Mouse (Mus musculus) intestine, embryonic 15.5 days (tissue): ENCODE measurements at regions not wholly inside any gene's neighbourhood (a gene's known extent, or its start where the extent isn't known, plus 50 kb on each side); places are given as distances from the start of the nearest gene placed in this dataset.

Source experiments
- ATAC-seq: fragments of 200-750 bp; cut with Nextera tagmentation; 2 replicates; pipeline ENCODE4 v1.8.0; 2017; ENCODE audit warnings: moderate TSS enrichment, moderate library complexity
- H3K27ac ChIP-seq: fragments of 300-500 bp; sonication (generic); 2 replicates; pipeline ENCODE4 v1.5.1; 2015; ENCODE audit warnings: mild to moderate bottlenecking, inconsistent platforms
- H3K27me3 ChIP-seq: fragments of 300-500 bp; sonication (generic); replicated peaks from 2 replicates; pipeline ENCODE4 v1.6.1; 2015; ENCODE audit warnings: inconsistent platforms
- H3K36me3 ChIP-seq: fragments of 300-500 bp; sonication (generic); 2 replicates; pipeline ENCODE4 v1.6.1; 2015; ENCODE audit warnings: inconsistent platforms
- H3K4me1 ChIP-seq: fragments of 300-500 bp; sonication (generic); replicated peaks from 2 replicates; pipeline ENCODE4 v1.6.1; 2015; ENCODE audit warnings: inconsistent platforms
- H3K4me2 ChIP-seq: fragments of 300-500 bp; sonication (generic); replicated peaks from 2 replicates; pipeline ENCODE4 v1.6.1; 2015; ENCODE audit warnings: mild to moderate bottlenecking, inconsistent platforms
- H3K4me3 ChIP-seq: fragments of 300-500 bp; sonication (generic); replicated peaks from 2 replicates; pipeline ENCODE4 v1.5.1; 2015; ENCODE audit warnings: inconsistent platforms
- H3K9ac ChIP-seq: fragments of 300-500 bp; sonication (generic); 2 replicates; pipeline ENCODE4 v1.6.1; 2015; ENCODE audit warnings: inconsistent platforms
- H3K9me3 ChIP-seq: fragments of 300-500 bp; sonication (generic); 2 replicates; pipeline ENCODE4 v1.6.1; 2016; ENCODE audit warnings: inconsistent platforms
- WGBS: fragments of 180-500 bp; shearing (Covaris S2); methylation state at CpG from one replicate; pipeline ENCODE4 v1.1.7; 2015; 5-methylcytosine and 5-hydroxymethylcytosine counted together

DNA sequence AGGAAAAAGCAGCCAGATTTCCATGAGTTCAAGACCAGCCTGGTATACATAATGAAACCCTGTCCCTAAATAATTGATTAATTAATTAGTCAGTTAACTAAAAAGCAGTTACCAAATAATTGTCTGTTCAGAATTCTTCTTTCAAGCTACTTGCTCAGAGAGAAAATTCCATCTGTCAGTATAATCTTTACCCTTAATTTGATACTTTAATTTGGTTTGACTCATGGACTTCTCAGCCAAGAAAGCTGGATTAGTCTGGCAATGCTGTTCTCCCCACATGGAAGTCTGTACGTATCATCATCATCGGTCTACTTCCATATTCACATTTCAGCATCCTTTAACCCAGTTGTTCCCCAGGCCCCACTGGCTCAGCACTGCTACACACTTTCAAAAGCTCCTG is 461.0 kb upstream of the Sphkap start:
- Histone ChIP-seq H3K4me3 (no peak overlapping the region), H3K4me1 (no peaks in the 10 kb centered on the region), H3K36me3 (no peaks in the 10 kb centered on the region), H3K9me3 (no peaks in the 10 kb centered on the region), H3K9ac (no peak overlapping the region), H3K27ac (no peak overlapping the region), H3K27me3 (no peaks in the 10 kb centered on the region), H3K4me2 (no peak overlapping the region)
- 76% methylated on average over 2 of the region's 2 CpGs for WGBS
- ATAC-seq: no peak

DNA sequence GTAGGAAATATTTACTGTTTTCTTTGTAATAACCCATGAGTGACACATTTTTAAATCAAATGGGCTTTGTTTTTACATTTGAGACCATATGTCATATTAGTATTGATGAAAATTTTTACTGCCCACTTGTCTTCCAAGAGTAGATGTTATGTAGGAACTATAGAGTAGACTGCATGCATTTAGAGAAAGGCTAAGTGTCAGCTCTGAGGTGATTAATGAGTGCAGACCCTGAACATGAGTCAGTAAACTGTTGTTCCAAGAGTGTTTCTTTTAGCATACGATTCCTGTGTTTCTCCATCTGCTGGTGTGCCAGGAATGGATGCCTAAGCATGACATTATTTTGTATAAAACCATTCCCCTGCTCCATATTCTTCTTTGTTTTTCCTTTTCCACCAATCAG is 454.5 kb upstream of the Sphkap start:
- H3K4me2 ChIP-seq: no peak overlapping the region
- no peak overlapping the region for H3K4me3 ChIP-seq
- H3K9ac ChIP-seq: no peak overlapping the region
- H3K4me1 ChIP-seq: no peaks in the 10 kb centered on the region
- H3K27ac ChIP-seq: no peak overlapping the region
- no peaks in the 10 kb centered on the region for H3K36me3 ChIP-seq
- no peaks in the 10 kb centered on the region for H3K9me3 ChIP-seq
- 54% methylated on average over 1 of the region's 1 CpGs for WGBS
- no peak for ATAC-seq
- H3K27me3 ChIP-seq: no peaks in the 10 kb centered on the region

DNA sequence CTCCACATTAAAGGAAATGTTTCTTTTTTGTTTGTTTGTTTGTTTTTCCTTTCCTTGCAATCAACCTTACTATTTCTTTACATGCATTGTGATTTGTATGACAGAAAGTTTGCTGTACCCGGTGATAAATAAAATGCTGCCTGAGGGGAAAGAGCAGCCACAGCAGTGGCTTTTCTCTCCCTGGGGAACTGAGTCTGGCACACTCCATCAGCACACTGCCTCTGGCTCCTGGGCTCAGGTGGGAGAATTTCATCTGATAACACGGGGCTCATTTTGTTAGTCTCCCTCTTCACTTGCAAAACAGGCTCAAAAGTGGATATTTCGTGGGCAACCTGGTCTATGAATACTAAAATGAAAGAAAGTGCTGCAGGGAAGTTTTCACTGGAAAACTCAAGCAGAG is 454.1 kb upstream of the Sphkap start:
- no peak for ATAC-seq
- Histone ChIP-seq H3K27me3 (no peaks in the 10 kb centered on the region), H3K4me2 (no peak overlapping the region), H3K4me3 (no peak overlapping the region), H3K9me3 (no peaks in the 10 kb centered on the region), H3K27ac (no peak overlapping the region), H3K36me3 (no peaks in the 10 kb centered on the region), H3K4me1 (no peaks in the 10 kb centered on the region), H3K9ac (no peak overlapping the region)
- 73% methylated on average over 3 of the region's 3 CpGs for WGBS

DNA sequence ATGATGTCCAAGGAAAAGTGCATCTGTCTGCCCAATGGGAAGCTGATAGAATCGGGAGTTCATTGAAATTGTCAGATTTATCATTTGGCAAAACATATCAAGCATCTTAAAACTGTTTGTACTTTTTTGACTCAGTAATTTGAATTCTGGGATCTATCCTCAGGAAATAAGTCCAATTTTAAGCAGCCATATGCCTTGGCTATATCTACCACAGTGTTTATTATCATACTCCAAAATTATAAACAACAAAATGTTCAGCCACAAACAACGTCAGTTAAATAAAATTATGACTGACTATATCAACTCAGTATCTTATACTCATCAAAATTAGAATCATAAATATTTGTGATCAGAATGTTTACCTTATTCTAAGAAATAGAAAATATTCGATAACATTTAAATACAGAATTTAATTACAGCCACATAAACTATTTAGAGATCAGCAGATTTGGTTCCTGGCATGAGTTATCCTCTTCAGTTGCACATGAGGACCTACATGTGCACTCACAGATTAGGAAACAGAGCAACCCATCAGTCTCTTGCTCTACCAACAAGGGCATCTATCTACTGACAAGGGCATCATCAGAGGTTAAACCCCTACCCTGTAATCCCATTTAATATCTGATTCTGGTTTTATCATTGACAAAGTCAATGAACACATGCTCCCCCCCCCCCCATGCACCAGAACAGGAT is 451.9 kb upstream of the Sphkap start:
- Histone ChIP-seq H3K4me3 (no peak overlapping the region), H3K9ac (no peak overlapping the region), H3K9me3 (no peaks in the 10 kb centered on the region), H3K4me1 (no peaks in the 10 kb centered on the region), H3K36me3 (no peaks in the 10 kb centered on the region), H3K27ac (no peak overlapping the region), H3K4me2 (no peak overlapping the region), H3K27me3 (no peaks in the 10 kb centered on the region)
- WGBS: 65% methylated on average over 3 of the region's 3 CpGs
- ATAC-seq: no peak

DNA sequence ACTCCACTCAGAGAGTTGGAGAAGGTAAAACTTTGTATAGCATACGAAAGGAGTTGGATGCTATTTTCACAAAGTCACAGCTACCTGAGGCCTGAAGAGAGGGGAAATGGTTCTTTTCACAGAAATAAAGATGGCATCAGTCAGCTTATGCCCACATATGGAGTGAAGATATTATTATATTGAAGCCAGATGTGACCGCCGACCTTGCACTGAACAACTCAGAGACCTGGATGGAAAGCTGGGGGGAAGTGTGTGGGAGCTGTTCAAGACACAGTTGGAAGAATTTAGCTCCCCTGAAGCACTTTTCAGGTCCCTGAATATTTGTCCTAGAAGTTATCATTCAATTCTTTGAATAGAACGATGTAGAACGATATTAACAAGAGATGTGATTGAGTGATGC is 446.0 kb upstream of the Sphkap start:
- Histone ChIP-seq H3K36me3 (no peaks in the 10 kb centered on the region), H3K27ac (no peak overlapping the region)
- WGBS: 92% methylated on average over 5 of the region's 5 CpGs

DNA sequence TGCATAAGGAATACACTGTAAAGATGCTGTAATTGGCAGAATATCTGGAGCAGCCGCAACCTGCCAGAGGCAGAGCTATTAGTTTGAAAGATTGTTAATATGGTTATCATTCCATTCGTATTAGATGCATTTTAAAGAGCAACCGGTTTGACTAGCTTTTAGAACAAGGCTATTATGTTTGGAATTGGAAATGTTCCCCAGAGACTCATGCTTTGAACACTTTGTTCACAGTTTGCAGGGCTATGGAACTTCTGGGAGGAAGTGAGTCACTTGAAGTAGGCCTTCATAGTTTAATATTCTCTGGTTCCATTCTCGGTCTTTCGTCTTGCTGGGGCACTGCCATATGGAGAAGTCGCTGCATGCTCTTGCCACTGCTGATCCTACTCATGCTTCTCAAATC is 443.1 kb upstream of the Sphkap start:
- H3K27me3 ChIP-seq: no peaks in the 10 kb centered on the region
- no peak overlapping the region for H3K4me2 ChIP-seq
- no peak overlapping the region for H3K4me3 ChIP-seq
- H3K36me3 ChIP-seq: no peaks in the 10 kb centered on the region
- no peak for ATAC-seq
- H3K4me1 ChIP-seq: no peaks in the 10 kb centered on the region
- H3K9me3 ChIP-seq: no peaks in the 10 kb centered on the region
- no peak overlapping the region for H3K9ac ChIP-seq
- H3K27ac ChIP-seq: no peak overlapping the region
- WGBS: 77% methylated on average over 6 of the region's 6 CpGs

More for the DNA sequence above, 446.0 kb upstream of the Sphkap start:
- Histone ChIP-seq H3K9me3 (no peaks in the 10 kb centered on the region), H3K9ac (no peak overlapping the region), H3K27me3 (no peaks in the 10 kb centered on the region), H3K4me1 (no peaks in the 10 kb centered on the region), H3K4me2 (no peak overlapping the region), H3K4me3 (no peak overlapping the region)
- no peak for ATAC-seq

DNA sequence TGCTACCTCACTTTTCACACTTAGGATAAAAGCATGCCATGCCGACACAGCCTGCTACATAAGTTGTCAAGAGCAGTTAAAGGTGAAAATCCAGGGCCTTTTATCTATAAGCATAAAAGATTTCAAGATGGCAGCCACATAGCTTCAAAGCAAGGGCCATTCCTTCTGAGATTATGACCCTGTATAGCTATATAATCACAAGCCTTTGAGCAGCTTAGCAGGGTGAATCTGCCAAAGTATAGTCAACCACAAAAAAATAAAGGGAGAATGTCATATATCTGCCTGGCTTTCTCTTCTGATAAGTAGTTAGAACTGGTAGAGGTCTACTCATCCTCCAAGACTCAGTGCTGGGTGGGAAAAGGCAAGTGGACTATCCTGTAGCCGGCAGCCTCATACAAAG is 440.4 kb upstream of the Sphkap start:
- H3K9me3 ChIP-seq: no peaks in the 10 kb centered on the region
- WGBS: 92% methylated on average over 2 of the region's 2 CpGs
- H3K4me3 ChIP-seq: no peak overlapping the region
- no peaks in the 10 kb centered on the region for H3K4me1 ChIP-seq
- no peak overlapping the region for H3K27ac ChIP-seq
- H3K9ac ChIP-seq: no peak overlapping the region
- no peaks in the 10 kb centered on the region for H3K27me3 ChIP-seq
- H3K36me3 ChIP-seq: no peaks in the 10 kb centered on the region
- no peak for ATAC-seq
- no peak overlapping the region for H3K4me2 ChIP-seq

DNA sequence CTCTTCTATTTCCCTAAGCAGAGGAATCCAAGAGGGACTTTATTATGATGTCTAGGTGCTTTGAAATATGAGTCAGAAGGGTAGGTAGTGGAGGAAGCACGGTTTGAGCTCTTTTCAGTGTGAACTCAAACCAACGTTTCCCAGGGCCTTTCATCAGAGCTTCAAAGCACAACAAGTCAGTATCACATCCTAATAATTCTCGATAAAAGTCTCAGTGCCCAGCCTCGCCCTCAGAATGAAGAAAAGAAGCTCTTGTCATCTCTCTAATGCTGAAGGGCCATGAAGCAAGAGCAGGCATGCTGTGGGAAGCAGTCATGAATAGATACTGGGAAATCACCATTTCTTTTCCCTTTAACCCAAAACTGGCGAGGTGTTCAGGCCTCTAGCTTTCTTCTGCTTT is 440.0 kb upstream of the Sphkap start:
- no peak for ATAC-seq
- Histone ChIP-seq H3K27ac (no peak overlapping the region), H3K36me3 (no peaks in the 10 kb centered on the region), H3K27me3 (no peaks in the 10 kb centered on the region), H3K4me2 (no peak overlapping the region), H3K4me3 (no peak overlapping the region), H3K9ac (no peak overlapping the region), H3K9me3 (no peaks in the 10 kb centered on the region), H3K4me1 (no peaks in the 10 kb centered on the region)
- 68% methylated on average over 5 of the region's 5 CpGs for WGBS

DNA sequence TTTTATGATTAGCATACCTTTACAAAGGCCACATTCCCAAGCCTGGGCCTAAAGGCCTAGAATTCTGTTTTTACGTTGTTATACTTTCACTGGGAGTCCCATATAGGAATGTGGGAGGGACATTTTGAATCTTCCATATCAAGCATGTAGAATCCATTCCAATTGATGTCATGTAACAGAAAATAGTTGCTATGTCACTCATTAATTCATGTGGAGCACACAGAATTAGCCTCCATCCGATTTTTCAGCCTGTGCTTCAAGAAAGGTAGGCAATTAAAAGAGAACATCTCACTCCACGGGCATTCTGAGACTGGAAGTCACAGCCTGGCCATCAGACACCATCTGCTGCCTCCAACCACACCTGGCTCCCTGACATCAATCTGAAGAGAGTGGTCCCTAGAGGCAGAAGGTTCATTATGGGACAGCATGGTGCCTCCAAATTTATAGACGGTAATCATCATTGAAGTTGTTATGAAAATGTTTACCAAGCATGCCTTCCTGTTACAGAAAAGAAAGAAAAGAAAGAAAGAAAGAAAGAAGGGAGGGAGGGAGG is 436.9 kb upstream of the Sphkap start:
- no peak overlapping the region for H3K27ac ChIP-seq
- H3K9me3 ChIP-seq: no peaks in the 10 kb centered on the region
- no peaks in the 10 kb centered on the region for H3K27me3 ChIP-seq
- WGBS: 62% methylated on average over 4 of the region's 4 CpGs
- no peak for ATAC-seq
- H3K4me2 ChIP-seq: no peak overlapping the region
- no peak overlapping the region for H3K4me3 ChIP-seq
- no peaks in the 10 kb centered on the region for H3K4me1 ChIP-seq
- no peaks in the 10 kb centered on the region for H3K36me3 ChIP-seq
- H3K9ac ChIP-seq: no peak overlapping the region

DNA sequence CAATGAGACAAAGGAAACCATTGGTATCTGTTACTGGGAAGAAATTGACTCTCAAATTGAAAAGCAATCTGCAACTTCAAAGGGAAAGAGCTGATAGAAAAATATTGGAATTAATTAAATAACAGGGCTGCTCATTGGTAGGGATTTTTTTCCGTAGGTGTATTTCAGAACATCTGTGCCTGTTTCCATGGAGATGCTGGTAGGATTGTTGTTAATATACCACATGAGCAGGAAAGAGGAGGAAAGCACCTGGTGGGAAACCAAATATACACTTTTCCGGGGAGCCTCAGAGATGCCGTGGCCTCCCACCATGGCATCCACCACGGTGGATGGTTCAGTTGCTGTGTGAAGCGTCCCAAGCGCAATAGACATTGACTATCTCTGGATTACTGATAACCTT is 428.0 kb upstream of the Sphkap start:
- Histone ChIP-seq H3K4me2 (no peak overlapping the region), H3K4me1 (no peaks in the 10 kb centered on the region), H3K9ac (no peak overlapping the region), H3K4me3 (no peak overlapping the region), H3K27me3 (no peaks in the 10 kb centered on the region), H3K9me3 (no peaks in the 10 kb centered on the region), H3K36me3 (no peaks in the 10 kb centered on the region), H3K27ac (no peak overlapping the region)
- 88% methylated on average over 6 of the region's 6 CpGs for WGBS
- ATAC-seq: no peak

DNA sequence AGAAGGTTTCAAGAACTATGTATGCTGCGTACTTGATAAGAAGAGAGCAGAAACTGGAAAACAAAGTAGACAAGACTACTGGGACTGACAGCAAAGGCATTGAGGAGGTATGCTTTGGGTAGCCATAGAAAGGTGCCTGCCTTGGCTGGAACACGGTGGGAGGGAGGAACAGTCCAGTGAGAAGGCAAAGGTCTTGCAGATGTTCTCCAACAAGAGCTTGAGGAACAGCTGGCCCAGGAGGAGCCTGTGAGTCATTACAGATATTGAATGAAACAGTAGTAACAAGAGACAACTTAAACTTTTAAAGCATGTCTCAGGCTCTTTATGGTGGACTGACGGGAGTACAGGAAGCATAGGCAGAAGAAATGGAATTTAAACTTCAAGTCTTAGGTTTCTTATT is 424.9 kb upstream of the Sphkap start:
- no peak for ATAC-seq
- 85% methylated on average over 3 of the region's 3 CpGs for WGBS
- H3K9me3 ChIP-seq: no peaks in the 10 kb centered on the region
- H3K4me1 ChIP-seq: no peaks in the 10 kb centered on the region
- no peaks in the 10 kb centered on the region for H3K36me3 ChIP-seq
- H3K27me3 ChIP-seq: no peaks in the 10 kb centered on the region
- H3K4me2 ChIP-seq: no peak overlapping the region
- H3K9ac ChIP-seq: no peak overlapping the region
- no peak overlapping the region for H3K27ac ChIP-seq
- H3K4me3 ChIP-seq: no peak overlapping the region

DNA sequence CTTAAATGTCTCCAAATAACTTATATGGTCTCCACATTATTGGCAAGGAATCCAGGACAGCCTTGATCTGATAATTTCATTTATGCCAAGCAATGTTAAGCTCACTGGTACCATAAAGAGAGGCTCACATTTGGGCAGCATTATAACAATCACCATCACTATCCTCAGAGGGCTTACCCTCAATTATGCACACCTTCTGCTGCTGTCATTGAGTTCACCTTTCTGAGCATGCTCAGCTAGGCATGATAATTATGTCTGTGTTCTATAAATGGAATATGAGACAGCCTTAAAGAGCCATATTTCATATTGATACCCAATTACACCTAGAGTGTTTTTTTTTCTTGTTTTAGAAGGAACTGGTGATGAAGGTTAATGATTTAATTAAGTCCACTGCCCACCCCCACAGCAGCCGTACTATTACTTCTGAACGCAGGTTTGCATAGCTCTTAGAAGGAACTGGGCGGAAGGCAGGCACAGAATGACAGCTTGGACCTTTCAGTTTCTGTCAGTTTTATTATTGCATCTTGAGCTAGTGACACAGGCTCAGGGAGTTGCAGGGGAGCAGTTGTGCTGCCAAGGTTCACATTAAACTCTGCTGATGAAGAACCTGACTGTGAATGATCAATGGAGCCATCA is 424.0 kb upstream of the Sphkap start:
- H3K9me3 ChIP-seq: no peaks in the 10 kb centered on the region
- 68% methylated on average over 3 of the region's 3 CpGs for WGBS
- ATAC-seq: no peak
- H3K4me1 ChIP-seq: no peaks in the 10 kb centered on the region
- H3K27ac ChIP-seq: no peak overlapping the region
- H3K27me3 ChIP-seq: no peaks in the 10 kb centered on the region
- H3K4me2 ChIP-seq: no peak overlapping the region
- H3K4me3 ChIP-seq: no peak overlapping the region
- H3K36me3 ChIP-seq: no peaks in the 10 kb centered on the region
- H3K9ac ChIP-seq: no peak overlapping the region

DNA sequence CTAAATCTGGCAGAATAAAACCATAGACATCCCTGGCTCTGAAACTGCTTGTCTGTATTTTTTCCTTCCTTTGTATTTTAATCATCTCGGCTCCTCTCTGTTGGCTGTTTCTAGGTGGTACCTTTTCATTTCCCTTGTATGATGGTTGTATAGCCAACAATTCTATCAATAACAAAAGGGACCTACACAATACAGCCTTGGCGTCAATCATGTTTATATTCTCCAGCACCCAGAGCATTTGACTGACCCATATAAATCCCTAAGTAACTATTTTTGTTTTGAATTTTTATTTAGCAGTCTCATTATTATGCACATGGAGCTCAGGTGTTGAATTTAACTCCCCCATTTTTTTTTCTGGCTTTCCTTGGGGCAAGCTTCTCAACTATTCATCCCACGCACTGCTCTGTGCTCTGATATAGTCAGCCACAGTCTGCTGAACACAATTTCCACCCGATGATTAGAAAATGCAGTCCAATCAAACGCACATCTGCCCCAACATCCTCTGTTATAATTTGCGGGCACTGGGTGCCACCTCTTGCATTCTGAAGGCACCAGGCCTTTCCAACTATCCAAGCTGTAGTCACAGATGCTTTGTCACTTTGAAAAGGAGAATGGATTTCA is 422.1 kb upstream of the Sphkap start:
- 89% methylated on average over 6 of the region's 6 CpGs for WGBS
- no peak overlapping the region for H3K4me2 ChIP-seq

More for the DNA sequence above, 422.1 kb upstream of the Sphkap start:
- no peak overlapping the region for H3K9ac ChIP-seq
- no peak overlapping the region for H3K4me3 ChIP-seq
- no peaks in the 10 kb centered on the region for H3K27me3 ChIP-seq
- no peak overlapping the region for H3K27ac ChIP-seq
- no peaks in the 10 kb centered on the region for H3K9me3 ChIP-seq
- ATAC-seq: no peak
- no peaks in the 10 kb centered on the region for H3K4me1 ChIP-seq
- H3K36me3 ChIP-seq: no peaks in the 10 kb centered on the region
